Mouse (Mus musculus) megakaryocyte, embryonic 14.5 days (primary cell): ENCODE measurements around the gene Bach2.

Experiments used
- FLI1 ChIP-seq: IDR thresholded peaks from 2 replicates; pipeline ENCODE4 v1.6.1; 2012; ENCODE audit warnings: low read length, inconsistent platforms, mixed read lengths
- GATA1 ChIP-seq: IDR thresholded peaks from 3 replicates; pipeline ENCODE4 v1.6.1; 2012; ENCODE audit warnings: mixed read lengths, low read length, inconsistent platforms, borderline replicate concordance

DNA sequence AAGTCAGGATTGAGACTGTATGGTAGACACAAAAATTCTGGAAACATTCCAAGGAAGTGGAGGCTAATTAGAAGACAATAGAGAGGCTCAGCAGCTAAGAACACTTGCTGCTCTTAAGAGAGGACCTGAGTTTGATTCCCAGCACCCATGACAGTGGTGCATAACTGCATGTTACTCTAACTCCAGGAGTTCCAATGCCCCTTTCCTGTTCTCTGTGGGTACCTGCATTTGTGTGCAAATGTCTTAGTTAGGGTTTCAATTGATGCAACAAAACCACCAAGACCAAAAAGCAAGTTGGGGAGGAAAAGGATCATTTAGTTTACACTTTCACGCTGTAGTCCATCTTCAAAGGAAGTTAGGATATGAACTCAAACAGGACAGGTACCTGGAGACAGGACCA lies 250.6 kb downstream of the Bach2 start:
- TF ChIP-seq GATA1 (no peak), FLI1 (no peak)
